In the genomic region with DNA sequence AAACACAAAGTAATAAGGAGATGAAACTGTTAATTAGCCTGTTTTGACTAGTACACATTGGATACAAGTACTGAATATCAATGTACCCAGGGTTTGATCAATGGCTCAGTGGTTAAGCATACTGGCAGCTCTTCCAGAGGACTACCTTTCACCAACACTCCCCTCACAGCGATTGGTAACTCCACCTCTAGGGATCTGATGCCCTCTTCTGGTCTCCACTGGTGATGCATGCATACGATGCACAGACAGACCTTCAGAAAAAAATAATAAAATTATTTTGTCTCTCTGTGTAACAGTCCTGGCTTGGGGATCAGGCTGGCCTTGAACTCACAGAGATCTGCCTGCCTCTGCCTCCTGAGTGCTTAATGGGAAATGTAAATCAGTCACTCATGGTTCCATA, we compare ENCODE assay signal across 10 mouse cellular contexts. TPM values are rescaled to one million over a fixed set of nuclear protein-coding genes. Genes with fewer than 3 reads are reported as not detected.
A peak's percentile ranks its signal among the peaks of the same experiment; 100 is the strongest.
DNase-seq lines count a peak whose midpoint lies in the region; ATAC-seq lines count a peak whose summit lies in the region.
"Had no signal": no experiment of that assay in that cellular context is flagged by ENCODE, and none has a peak within 500 bp of the region (broad histone marks: within the 10 kb centered on the region; RNA-seq: fewer than 3 reads in every experiment).

No protein-coding gene starts in this region.

- no peak for ATAC-seq in kidney, embryonic 14.5 days (ENCODE audit: low FRiP score, low TSS enrichment)
- ATAC-seq in CD4-positive, CD25-positive, alpha-beta regulatory T cell, adult 4 months, result peak; percentile 72
- ATAC-seq in common myeloid progenitor, adult 5-6 weeks (replicated peaks; ENCODE audit: low read depth, poor library complexity, severe bottlenecking), result peak; percentile 90
- no peak for ATAC-seq in forebrain, embryonic 12.5 days (ENCODE audit: low FRiP score)
- ATAC-seq in forebrain, embryonic 14.5 days, result no peak

- H3K27me3 ChIP-seq in kidney, embryonic 14.5 days (ENCODE audit: control insufficient read depth, insufficient read depth, low read length), result no peaks in the 10 kb centered on the region
- no peaks in the 10 kb centered on the region for H3K27me3 ChIP-seq in forebrain, embryonic 12.5 days
- no peaks in the 10 kb centered on the region for H3K27me3 ChIP-seq in forebrain, embryonic 14.5 days (replicated peaks; ENCODE audit: control insufficient read depth, insufficient read depth, low read length)

- H3K4me2 ChIP-seq in kidney, embryonic 14.5 days (replicated peaks; ENCODE audit: low read depth, low read length), result no peak overlapping the region
- H3K4me2 ChIP-seq in forebrain, embryonic 12.5 days, result no peak overlapping the region
- H3K4me2 ChIP-seq in forebrain, embryonic 14.5 days (ENCODE audit: low read length), result no peak overlapping the region

- 54% methylated on average over 2 of the region's 2 CpGs for WGBS in kidney, embryonic 14.5 days
- 49% methylated on average over 2 of the region's 2 CpGs for WGBS in forebrain, embryonic 12.5 days
- 47% methylated on average over 2 of the region's 2 CpGs for WGBS in forebrain, embryonic 14.5 days

- peak; percentile 62 for DNase-seq in kidney, adult 18-20 months
- peak; percentile 70 for DNase-seq in lung, postnatal 10 days
- DNase-seq in cerebellum, adult 11 months, result no peak
- DNase-seq in forebrain, embryonic 14.5 days (ENCODE audit: low spot score), result no peak

- no peak overlapping the region for H3K27ac ChIP-seq in kidney, embryonic 14.5 days (ENCODE audit: low read depth, low read length)
- H3K27ac ChIP-seq in forebrain, embryonic 12.5 days, result no peak overlapping the region
- no peak overlapping the region for H3K27ac ChIP-seq in forebrain, embryonic 14.5 days (ENCODE audit: low read depth, low read length)

- H3K9me3 ChIP-seq in kidney, embryonic 14.5 days (ENCODE audit: control insufficient read depth, low read length), result no peaks in the 10 kb centered on the region
- H3K9me3 ChIP-seq in forebrain, embryonic 12.5 days, result no peaks in the 10 kb centered on the region
- no peaks in the 10 kb centered on the region for H3K9me3 ChIP-seq in forebrain, embryonic 14.5 days (replicated peaks; ENCODE audit: control insufficient read depth, low read length)

- no peak overlapping the region for H3K9ac ChIP-seq in kidney, embryonic 14.5 days (ENCODE audit: low read depth, low read length)
- no peak overlapping the region for H3K9ac ChIP-seq in forebrain, embryonic 12.5 days
- no peak overlapping the region for H3K9ac ChIP-seq in forebrain, embryonic 14.5 days (ENCODE audit: low read length)

- H3K4me1 ChIP-seq in kidney, embryonic 14.5 days (ENCODE audit: control insufficient read depth, insufficient read depth, low read length), result no peaks in the 10 kb centered on the region
- H3K4me1 ChIP-seq in forebrain, embryonic 12.5 days, result no peaks in the 10 kb centered on the region
- no peaks in the 10 kb centered on the region for H3K4me1 ChIP-seq in forebrain, embryonic 14.5 days (ENCODE audit: control insufficient read depth, insufficient read depth, low read length)

- no peaks in the 10 kb centered on the region for H3K36me3 ChIP-seq in kidney, embryonic 14.5 days (ENCODE audit: control insufficient read depth, insufficient read depth, low read length)
- H3K36me3 ChIP-seq in forebrain, embryonic 12.5 days (replicated peaks), result no peaks in the 10 kb centered on the region
- H3K36me3 ChIP-seq in forebrain, embryonic 14.5 days (ENCODE audit: control insufficient read depth, insufficient read depth, low read length), result no peaks in the 10 kb centered on the region

- no peak overlapping the region for H3K4me3 ChIP-seq in kidney, embryonic 14.5 days (ENCODE audit: low read length)
- H3K4me3 ChIP-seq in forebrain, embryonic 12.5 days (replicated peaks), result no peak overlapping the region
- H3K4me3 ChIP-seq in forebrain, embryonic 14.5 days (ENCODE audit: low read depth, low read length), result no peak overlapping the region

RNA-seq across cellular contexts. Expression of a gene that starts 15.3 kb away (rescaled TPM):
- 811 and 923 TPM in 2 replicates for polyA plus RNA-seq in kidney, embryonic 14.5 days (2014; fragmentation: Nextera tagmentation; extraction: Ambion mirVana)
- polyA plus RNA-seq in CD4-positive, CD25-positive, alpha-beta regulatory T cell, adult 4 months (2017; shearing (Covaris generic)), result 100 to 1,000 TPM; 721 to 726 TPM
- total RNA-seq in common myeloid progenitor, adult 5-6 weeks (2017), result 2,029 and 2,484 TPM in 2 replicates
- 693 and 699 TPM in 2 replicates for polyA plus RNA-seq in forebrain, embryonic 12.5 days (2016; fragmentation: Nextera tagmentation; extraction: Ambion mirVana)
- 669 and 680 TPM in 2 replicates for polyA plus RNA-seq in forebrain, embryonic 14.5 days (2014; fragmentation: Nextera tagmentation; extraction: Ambion mirVana)

RNA-seq across cellular contexts. Expression of a gene that starts 21.9 kb away (rescaled TPM):
- polyA plus RNA-seq in kidney, embryonic 14.5 days (2014; fragmentation: Nextera tagmentation; extraction: Ambion mirVana), result 8.5 and 12.8 TPM in 2 replicates
- not detected for polyA plus RNA-seq in CD4-positive, CD25-positive, alpha-beta regulatory T cell, adult 4 months (2017; shearing (Covaris generic))
- total RNA-seq in common myeloid progenitor, adult 5-6 weeks (2017), result not detected in 2 replicates
- polyA plus RNA-seq in forebrain, embryonic 12.5 days (2016; fragmentation: Nextera tagmentation; extraction: Ambion mirVana), result 2.6 and 4.2 TPM in 2 replicates
- polyA plus RNA-seq in forebrain, embryonic 14.5 days (2014; fragmentation: Nextera tagmentation; extraction: Ambion mirVana), result 0.75 and 0.76 TPM in 2 replicates
- polyA plus RNA-seq: testis, adult 2 months had no signal

RNA-seq across cellular contexts. Expression of a gene that starts 52.4 kb away (rescaled TPM):
- not detected in 2 replicates for polyA plus RNA-seq in kidney, embryonic 14.5 days (2014; fragmentation: Nextera tagmentation; extraction: Ambion mirVana)
- polyA plus RNA-seq in CD4-positive, CD25-positive, alpha-beta regulatory T cell, adult 4 months (2017; shearing (Covaris generic)), result not detected
- total RNA-seq in common myeloid progenitor, adult 5-6 weeks (2017), result not detected in 2 replicates
- polyA plus RNA-seq in forebrain, embryonic 12.5 days (2016; fragmentation: Nextera tagmentation; extraction: Ambion mirVana), result not detected in 2 replicates
- not detected in 2 replicates for polyA plus RNA-seq in forebrain, embryonic 14.5 days (2014; fragmentation: Nextera tagmentation; extraction: Ambion mirVana)
- total RNA-seq: heart, postnatal 10 days had no signal

Comparison
In these comparisons a context has a peak if more than half of its experiments do, and no peak if none do; other contexts are left out.
1. DNase-seq: peak in kidney, adult 18-20 months (single experiment) and lung, postnatal 10 days (single experiment); none in cerebellum, adult 11 months (single experiment) and forebrain, embryonic 14.5 days (single experiment).
2. ATAC-seq: peak in CD4-positive, CD25-positive, alpha-beta regulatory T cell, adult 4 months (single experiment) and common myeloid progenitor, adult 5-6 weeks (single experiment); none in kidney, embryonic 14.5 days (single experiment), forebrain, embryonic 12.5 days (single experiment) and forebrain, embryonic 14.5 days (single experiment).